Mouse (Mus musculus) lung, postnatal 36 days (tissue): Measurements from ENCODE around the gene Gemin2.

ENCODE experiments used
- DNase-seq: peaks from one replicate; pipeline ENCODE4 v3.0.0; 2022; ENCODE audit warnings: mixed read lengths

The Gemin2 gene

DNA sequence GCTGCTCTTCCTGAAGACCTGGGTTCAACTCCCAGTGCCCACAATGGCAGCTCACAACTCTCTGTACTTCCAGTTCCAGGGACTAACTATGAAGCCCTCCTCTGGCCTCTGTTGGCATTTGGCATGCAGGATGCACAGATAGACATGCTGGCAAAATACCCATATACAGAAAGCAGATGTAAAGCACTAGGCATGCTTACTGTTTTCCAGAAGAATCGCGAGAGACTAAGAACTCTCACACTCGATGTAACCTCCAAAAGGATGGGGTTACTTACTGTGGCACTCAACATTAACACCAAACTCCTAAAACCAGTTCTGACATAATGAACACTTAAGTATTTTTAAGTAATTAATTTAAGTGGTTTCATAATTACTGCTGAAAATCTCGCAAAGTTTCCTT lies 47.1 kb downstream of the Gemin2 start:
- no peak for DNase-seq

DNA sequence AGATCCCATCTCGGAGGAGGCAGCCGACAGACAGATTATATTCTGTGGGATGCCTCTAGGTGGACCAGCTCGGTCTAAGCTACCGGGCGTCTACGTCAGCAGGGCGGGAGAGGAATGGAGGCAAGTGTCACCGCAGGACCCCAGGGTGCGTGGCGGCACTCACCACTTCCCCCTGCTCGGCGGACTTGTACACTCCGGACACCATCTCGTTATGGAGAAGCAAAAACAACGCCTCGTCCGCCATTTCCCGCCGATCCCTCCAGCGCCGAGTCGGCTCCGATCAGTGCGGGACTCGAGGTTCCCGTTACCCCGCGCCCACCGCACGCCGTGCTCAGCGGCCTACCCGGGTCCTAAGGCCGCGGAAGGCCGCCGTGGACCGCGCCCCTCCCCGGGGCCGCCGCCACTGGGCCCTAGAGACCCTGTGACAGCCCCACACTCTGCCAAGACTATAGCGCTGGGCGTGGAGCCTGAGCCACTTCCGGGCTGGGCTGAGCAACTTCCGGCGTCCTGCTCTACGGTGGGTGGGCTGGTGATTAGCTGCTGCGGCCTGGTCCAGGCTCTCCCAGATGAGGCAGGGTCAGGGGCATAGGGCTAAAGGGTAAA lies 47.9 kb downstream of the Gemin2 start, which contains the start of gene Trappc6b:
Trappc6b (minus strand) TSS at position 480 of the 603 bp plus-strand sequence.
- peak; percentile 87 for DNase-seq

DNA sequence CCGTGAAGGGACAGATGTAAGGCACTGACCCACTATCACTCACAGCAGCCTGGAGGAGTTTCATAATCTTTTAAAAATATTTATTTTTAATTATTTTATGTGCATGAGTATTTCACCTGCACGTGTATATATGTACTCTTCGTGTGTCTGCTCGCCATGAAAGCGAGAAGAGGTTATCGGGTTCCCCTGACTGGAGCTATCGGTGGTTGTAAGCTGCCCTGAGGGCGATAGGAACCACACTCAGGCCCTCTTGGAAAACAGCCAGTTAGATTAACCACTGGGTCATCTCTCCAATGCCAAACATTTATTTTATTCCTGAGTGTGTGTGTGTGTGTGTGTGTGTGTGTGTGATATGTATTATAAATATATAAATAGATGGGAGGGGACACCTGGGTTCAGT lies 51.6 kb downstream of the Gemin2 start:
- no peak for DNase-seq

DNA sequence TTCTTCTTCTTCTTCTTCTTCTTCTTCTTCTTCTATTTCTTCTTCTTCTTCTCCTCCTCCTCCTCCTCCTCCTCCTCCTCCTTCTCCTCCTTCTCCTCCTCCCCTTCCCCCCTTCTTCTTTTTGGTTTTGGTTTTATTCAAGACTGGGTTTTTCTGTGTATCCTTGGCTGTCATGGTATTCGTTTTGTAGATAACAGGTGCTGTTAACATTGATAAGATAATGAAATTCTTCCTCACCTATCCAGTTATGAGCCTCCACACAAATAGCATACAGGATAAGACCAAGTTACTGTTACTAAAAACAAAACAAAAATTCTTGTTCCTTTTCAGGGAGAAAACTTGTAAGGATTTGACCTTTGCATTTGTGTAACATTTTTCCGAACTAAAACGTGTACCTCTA lies 52.6 kb downstream of the Gemin2 start:
- DNase-seq = no peak

DNA sequence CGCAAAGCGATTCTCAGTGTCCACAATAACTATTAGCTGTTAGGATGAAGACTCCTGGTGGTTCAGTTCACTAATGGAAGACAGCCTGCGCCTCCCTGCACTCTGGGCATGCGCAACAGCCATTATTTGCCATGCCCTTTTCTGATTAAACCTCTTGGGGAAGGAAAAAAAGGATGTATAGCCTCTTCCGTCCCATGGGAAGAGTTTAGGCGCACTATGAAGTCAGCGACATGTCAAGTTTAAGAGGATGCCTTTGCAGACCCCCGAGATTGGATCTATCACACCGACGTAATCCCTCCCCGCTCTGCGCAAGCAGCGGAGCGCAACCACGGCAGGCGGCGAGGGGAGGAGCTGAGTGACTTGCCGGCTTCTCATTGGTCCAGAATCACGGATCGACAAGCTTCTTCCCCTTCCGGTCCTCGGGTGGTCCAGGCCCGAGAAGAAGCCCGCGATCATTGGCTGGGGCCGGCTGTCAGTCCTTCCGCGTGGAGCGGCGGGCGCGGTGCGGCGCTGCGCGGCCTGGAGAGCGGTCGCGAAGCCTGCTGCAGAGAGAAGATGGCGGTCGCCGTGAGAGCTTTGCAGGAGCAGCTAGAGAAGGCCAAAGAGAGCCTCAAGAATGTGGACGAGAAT lies 53.4 kb downstream of the Gemin2 start, which contains the start of gene Pnn:
Pnn (plus strand) TSS at position 437 of the 630 bp plus-strand sequence.
- DNase-seq = peak; percentile 98

DNA sequence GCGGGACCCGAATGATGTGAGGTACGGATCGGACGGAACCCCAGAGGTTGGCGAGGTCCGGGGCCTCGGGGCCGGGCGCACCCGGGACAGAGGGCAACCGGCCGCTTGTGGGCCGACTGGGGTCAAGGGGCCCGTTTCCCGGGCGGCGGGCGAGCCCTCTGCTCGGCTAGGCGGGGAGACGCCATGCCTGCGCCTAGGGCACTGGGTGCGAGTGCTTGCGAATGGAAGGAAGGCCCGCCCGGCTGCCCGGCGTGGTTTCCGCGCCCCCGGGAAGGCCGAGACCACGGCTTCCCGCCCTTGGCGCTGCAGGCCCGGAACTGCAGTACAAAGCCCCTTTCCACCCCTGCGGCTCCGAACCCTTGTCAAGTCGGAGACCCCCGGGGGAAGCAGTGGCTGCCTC lies 53.9 kb downstream of the Gemin2 start:
- peak; percentile 12 for DNase-seq

DNA sequence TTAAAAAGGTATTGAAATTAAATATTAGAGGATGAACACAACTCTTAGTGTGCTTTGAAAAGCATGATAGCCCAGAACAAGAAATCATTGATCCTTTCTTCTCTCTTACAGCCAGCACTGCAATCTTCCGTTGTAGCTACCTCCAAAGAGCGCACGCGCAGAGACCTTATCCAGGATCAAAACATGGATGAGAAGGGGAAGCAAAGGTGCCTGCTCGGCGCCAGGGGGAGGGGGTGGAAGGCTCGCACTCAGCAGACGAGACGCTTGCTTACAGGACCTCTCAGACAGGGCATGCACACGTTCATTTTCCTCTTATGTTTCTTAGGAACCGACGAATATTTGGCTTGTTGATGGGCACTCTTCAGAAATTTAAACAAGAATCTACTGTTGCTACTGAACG lies 55.6 kb downstream of the Gemin2 start:
- DNase-seq = no peak

DNA sequence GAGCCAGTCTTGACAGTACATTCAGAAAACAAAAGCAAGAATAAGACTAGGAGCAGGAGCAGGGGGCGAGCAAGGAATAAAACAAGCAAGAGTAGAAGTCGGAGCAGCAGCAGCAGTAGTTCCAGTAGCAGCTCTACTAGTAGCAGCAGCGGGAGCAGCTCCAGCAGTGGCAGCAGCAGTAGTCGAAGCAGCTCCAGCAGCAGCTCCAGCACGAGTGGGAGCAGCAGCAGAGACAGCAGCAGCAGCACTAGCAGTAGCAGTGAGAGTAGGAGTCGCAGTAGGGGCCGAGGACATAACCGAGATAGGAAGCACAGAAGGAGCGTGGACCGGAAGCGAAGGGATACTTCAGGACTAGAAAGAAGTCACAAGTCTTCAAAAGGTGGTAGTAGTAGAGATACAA lies 59.1 kb downstream of the Gemin2 start:
- DNase-seq = no peak

DNA sequence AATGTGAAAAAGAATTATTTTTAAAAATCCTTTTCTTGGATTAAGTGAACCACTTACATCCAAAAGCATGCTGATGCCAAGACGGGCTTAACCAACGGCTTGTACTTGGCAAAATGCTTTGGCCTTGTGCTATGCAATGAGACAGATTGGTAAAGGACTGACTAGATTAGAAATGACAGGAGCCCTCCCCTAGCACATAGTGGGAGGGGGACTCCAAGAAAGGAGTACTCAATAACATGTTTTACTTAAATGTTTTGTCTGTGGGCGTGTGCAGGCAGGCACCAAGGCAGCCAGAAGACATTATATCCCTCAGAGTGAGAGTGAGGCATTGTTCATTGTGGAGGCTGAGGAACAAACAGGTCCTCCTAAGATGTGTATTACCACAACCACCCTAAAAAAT lies 60.9 kb downstream of the Gemin2 start:
- DNase-seq = no peak

DNA sequence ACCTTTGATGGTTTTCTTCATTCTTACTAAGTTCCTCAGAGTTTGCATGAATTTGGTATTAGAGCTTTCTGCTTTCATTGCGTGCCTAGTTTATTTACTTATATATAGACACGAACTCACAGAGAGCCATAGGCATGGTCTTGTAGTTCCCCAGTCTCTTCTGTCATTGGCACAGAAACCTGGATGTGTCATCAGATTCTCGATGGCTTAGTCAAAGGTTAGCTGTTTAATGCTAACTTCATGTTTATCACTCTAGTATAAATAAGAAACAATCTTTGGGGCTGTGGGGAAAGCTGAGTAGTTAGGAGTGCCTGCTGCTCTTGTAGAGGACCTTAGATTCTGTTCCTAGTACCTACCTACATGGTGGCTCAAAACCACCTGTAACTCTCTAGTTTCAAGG lies 63.8 kb downstream of the Gemin2 start:
- no peak for DNase-seq

DNA sequence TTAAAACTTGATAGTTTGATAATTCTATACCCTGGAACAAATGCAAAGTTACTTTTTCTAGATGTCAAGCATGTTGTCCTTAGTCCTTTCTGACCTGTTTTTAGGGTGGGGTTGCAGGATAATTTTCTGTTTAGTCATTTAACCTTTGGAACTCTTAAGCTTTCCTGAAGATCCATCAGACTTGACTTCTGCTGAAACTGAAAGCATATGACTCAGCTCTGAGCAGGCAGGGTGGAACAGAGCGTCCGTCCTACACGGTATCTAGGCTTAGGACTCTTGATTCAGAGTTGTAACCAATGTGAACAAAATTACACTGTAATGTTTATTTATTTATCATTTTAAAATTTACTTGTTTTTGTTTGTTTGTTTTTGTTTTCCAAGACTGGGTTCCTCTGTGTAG lies 64.7 kb downstream of the Gemin2 start:
- no peak for DNase-seq
